Mouse (Mus musculus): ENCODE measurements at regions not wholly inside any gene's neighbourhood (a gene's known extent, or its start where the extent isn't known, plus 50 kb on each side); places are given as distances from the start of the nearest gene placed in this dataset.
A peak's percentile ranks its signal among the peaks of the same experiment; 100 is the strongest.
"Not testable (repeated sequence)": the region's sequence is repeated elsewhere in the genome, so short reads cannot be mapped to it uniquely, and the experiment has no call there.

- DNase-seq (ENCODE audit: low spot score); ATAC-seq (ENCODE audit: low FRiP score, low TSS enrichment); H3K4me3 ChIP-seq (ENCODE audit: low read depth, low read length); H3K4me1 ChIP-seq (replicated peaks; ENCODE audit: control insufficient read depth, insufficient read depth); H3K27ac ChIP-seq (replicated peaks); H3K9ac ChIP-seq (ENCODE audit: low read length); H3K27me3 ChIP-seq (ENCODE audit: control insufficient read depth, insufficient read depth, low read length); H3K9me3 ChIP-seq (ENCODE audit: control insufficient read depth, low read length); H3K4me2 ChIP-seq (replicated peaks; ENCODE audit: low read depth); H3K36me3 ChIP-seq (ENCODE audit: control insufficient read depth, insufficient read depth, low read length): not testable (repeated sequence)
- 62% methylated on average over 3 of the region's 3 CpGs for WGBS
Observed at GRCm38 (mm10) chr5:10550115-10550514, 303.8 kb upstream of the Gm5152 start.

GRCm38 (mm10) chr5:10562321-10562720, 316.0 kb upstream of the Gm5152 start:
- no peak overlapping the region for H3K27ac ChIP-seq (replicated peaks)
- no peak for TF ChIP-seq CTCF (IDR thresholded peaks at IDR 0.05; ENCODE audit: low read depth)
- TF ChIP-seq EP300 (optimal IDR thresholded peaks at IDR 0.05), result no peak
- DNase-seq (ENCODE audit: low spot score), result no peak
- no peak for ATAC-seq (ENCODE audit: low FRiP score, low TSS enrichment)
- no peak overlapping the region for H3K9ac ChIP-seq (ENCODE audit: low read length)
- no peak overlapping the region for H3K4me3 ChIP-seq (ENCODE audit: low read depth, low read length)
- H3K27me3 ChIP-seq (ENCODE audit: control insufficient read depth, insufficient read depth, low read length), result no peaks in the 10 kb centered on the region
- no peaks in the 10 kb centered on the region for H3K36me3 ChIP-seq (ENCODE audit: control insufficient read depth, insufficient read depth, low read length)
- no peaks in the 10 kb centered on the region for H3K4me1 ChIP-seq (replicated peaks; ENCODE audit: control insufficient read depth, insufficient read depth)
- H3K9me3 ChIP-seq (ENCODE audit: control insufficient read depth, low read length), result no peaks in the 10 kb centered on the region
- WGBS, result 57% methylated on average over 5 of the region's 5 CpGs
- no peak overlapping the region for H3K4me2 ChIP-seq (replicated peaks; ENCODE audit: low read depth)

- no peak overlapping the region for H3K27ac ChIP-seq (replicated peaks)
- no peaks in the 10 kb centered on the region for H3K36me3 ChIP-seq (ENCODE audit: control insufficient read depth, insufficient read depth, low read length)
- TF ChIP-seq CTCF (IDR thresholded peaks at IDR 0.05; ENCODE audit: low read depth), result no peak
- TF ChIP-seq EP300 (optimal IDR thresholded peaks at IDR 0.05), result no peak
- no peak overlapping the region for H3K9ac ChIP-seq (ENCODE audit: low read length)
- no peaks in the 10 kb centered on the region for H3K4me1 ChIP-seq (replicated peaks; ENCODE audit: control insufficient read depth, insufficient read depth)
- 40% methylated on average over 1 of the region's 1 CpGs for WGBS
- H3K27me3 ChIP-seq (ENCODE audit: control insufficient read depth, insufficient read depth, low read length), result no peaks in the 10 kb centered on the region
- no peaks in the 10 kb centered on the region for H3K9me3 ChIP-seq (ENCODE audit: control insufficient read depth, low read length)
- ATAC-seq (ENCODE audit: low FRiP score, low TSS enrichment), result no peak
- H3K4me2 ChIP-seq (replicated peaks; ENCODE audit: low read depth), result no peak overlapping the region
- H3K4me3 ChIP-seq (ENCODE audit: low read depth, low read length), result no peak overlapping the region
- no peak for DNase-seq (ENCODE audit: low spot score)
Observed at GRCm38 (mm10) chr5:10592392-10592791, 346.1 kb upstream of the Gm5152 start.

- H3K27ac ChIP-seq (replicated peaks), result no peak overlapping the region
- no peak overlapping the region for H3K9ac ChIP-seq (ENCODE audit: low read length)
- no peaks in the 10 kb centered on the region for H3K36me3 ChIP-seq (ENCODE audit: control insufficient read depth, insufficient read depth, low read length)
- no peak for TF ChIP-seq CTCF (IDR thresholded peaks at IDR 0.05; ENCODE audit: low read depth)
- TF ChIP-seq EP300 (optimal IDR thresholded peaks at IDR 0.05), result no peak
- ATAC-seq (ENCODE audit: low FRiP score, low TSS enrichment) (no peak), DNase-seq (ENCODE audit: low spot score) (no peak)
- WGBS, result 85% methylated on average over 5 of the region's 5 CpGs
- no peak overlapping the region for H3K4me3 ChIP-seq (ENCODE audit: low read depth, low read length)
- H3K9me3 ChIP-seq (ENCODE audit: control insufficient read depth, low read length), result no peaks in the 10 kb centered on the region
- no peak overlapping the region for H3K4me2 ChIP-seq (replicated peaks; ENCODE audit: low read depth)
- no peaks in the 10 kb centered on the region for H3K4me1 ChIP-seq (replicated peaks; ENCODE audit: control insufficient read depth, insufficient read depth)
- no peaks in the 10 kb centered on the region for H3K27me3 ChIP-seq (ENCODE audit: control insufficient read depth, insufficient read depth, low read length)
Observed at GRCm38 (mm10) chr5:10600774-10601173, 346.8 kb upstream of the Gm8871 start.

GRCm38 (mm10) chr5:10633176-10633575, 314.4 kb upstream of the Gm8871 start:
- Histone ChIP-seq H3K27ac (replicated peaks) (no peak overlapping the region), H3K36me3 (ENCODE audit: control insufficient read depth, insufficient read depth, low read length) (no peaks in the 10 kb centered on the region), H3K9ac (ENCODE audit: low read length) (no peak overlapping the region), H3K9me3 (ENCODE audit: control insufficient read depth, low read length) (no peaks in the 10 kb centered on the region), H3K4me2 (replicated peaks; ENCODE audit: low read depth) (no peak overlapping the region), H3K4me1 (replicated peaks; ENCODE audit: control insufficient read depth, insufficient read depth) (no peaks in the 10 kb centered on the region), H3K4me3 (ENCODE audit: low read depth, low read length) (no peak overlapping the region), H3K27me3 (ENCODE audit: control insufficient read depth, insufficient read depth, low read length) (no peaks in the 10 kb centered on the region)
- TF ChIP-seq EP300 (optimal IDR thresholded peaks at IDR 0.05), result no peak
- peak; percentile 75 for TF ChIP-seq CTCF (IDR thresholded peaks at IDR 0.05; ENCODE audit: low read depth)
- 10% methylated on average over 1 of the region's 1 CpGs for WGBS
- ATAC-seq (ENCODE audit: low FRiP score, low TSS enrichment) (no peak), DNase-seq (ENCODE audit: low spot score) (no peak)

GRCm38 (mm10) chr5:10648075-10648474, 299.5 kb upstream of the Gm8871 start:
- H3K4me3 ChIP-seq (ENCODE audit: low read depth, low read length), result no peak overlapping the region
- no peaks in the 10 kb centered on the region for H3K9me3 ChIP-seq (ENCODE audit: control insufficient read depth, low read length)
- TF ChIP-seq CTCF (IDR thresholded peaks at IDR 0.05; ENCODE audit: low read depth), result peak; percentile 81
- no peak for TF ChIP-seq EP300 (optimal IDR thresholded peaks at IDR 0.05)
- DNase-seq (ENCODE audit: low spot score) (no peak), ATAC-seq (ENCODE audit: low FRiP score, low TSS enrichment) (no peak)
- H3K4me1 ChIP-seq (replicated peaks; ENCODE audit: control insufficient read depth, insufficient read depth), result no peaks in the 10 kb centered on the region
- 26% methylated on average over 4 of the region's 4 CpGs for WGBS
- H3K27me3 ChIP-seq (ENCODE audit: control insufficient read depth, insufficient read depth, low read length), result no peaks in the 10 kb centered on the region
- H3K9ac ChIP-seq (ENCODE audit: low read length), result no peak overlapping the region
- no peak overlapping the region for H3K27ac ChIP-seq (replicated peaks)
- H3K4me2 ChIP-seq (replicated peaks; ENCODE audit: low read depth), result no peak overlapping the region
- no peaks in the 10 kb centered on the region for H3K36me3 ChIP-seq (ENCODE audit: control insufficient read depth, insufficient read depth, low read length)

All from stomach, postnatal 0 days (tissue).